Mouse (Mus musculus) adipose tissue, adult 10 weeks (tissue): ENCODE measurements around the gene Pram1. TPM values are rescaled to one million over a fixed set of nuclear protein-coding genes. Genes with fewer than 3 reads are reported as not detected.

Experiments
- polyA plus RNA-seq: library from polyadenylated mRNA; stranded (reverse); fragments of 350-450 nt; fragmentation: Illumina TruSeq; extraction: RNeasy Lipid Tissue Mini Kit (QIAGEN cat#74804); gene quantifications from one replicate; pipeline ENCODE4 v1.2.3, GENCODE M21; 2014; ENCODE audit warnings: low read depth, low replicate concordance

The Pram1 gene
- polyA plus RNA-seq = not detected

GRCm38 (mm10) chr17:33637516-33638276, at the start of gene Pram1:
Gene Pram1 (plus strand): TSS chr17:33638056.

DNA sequence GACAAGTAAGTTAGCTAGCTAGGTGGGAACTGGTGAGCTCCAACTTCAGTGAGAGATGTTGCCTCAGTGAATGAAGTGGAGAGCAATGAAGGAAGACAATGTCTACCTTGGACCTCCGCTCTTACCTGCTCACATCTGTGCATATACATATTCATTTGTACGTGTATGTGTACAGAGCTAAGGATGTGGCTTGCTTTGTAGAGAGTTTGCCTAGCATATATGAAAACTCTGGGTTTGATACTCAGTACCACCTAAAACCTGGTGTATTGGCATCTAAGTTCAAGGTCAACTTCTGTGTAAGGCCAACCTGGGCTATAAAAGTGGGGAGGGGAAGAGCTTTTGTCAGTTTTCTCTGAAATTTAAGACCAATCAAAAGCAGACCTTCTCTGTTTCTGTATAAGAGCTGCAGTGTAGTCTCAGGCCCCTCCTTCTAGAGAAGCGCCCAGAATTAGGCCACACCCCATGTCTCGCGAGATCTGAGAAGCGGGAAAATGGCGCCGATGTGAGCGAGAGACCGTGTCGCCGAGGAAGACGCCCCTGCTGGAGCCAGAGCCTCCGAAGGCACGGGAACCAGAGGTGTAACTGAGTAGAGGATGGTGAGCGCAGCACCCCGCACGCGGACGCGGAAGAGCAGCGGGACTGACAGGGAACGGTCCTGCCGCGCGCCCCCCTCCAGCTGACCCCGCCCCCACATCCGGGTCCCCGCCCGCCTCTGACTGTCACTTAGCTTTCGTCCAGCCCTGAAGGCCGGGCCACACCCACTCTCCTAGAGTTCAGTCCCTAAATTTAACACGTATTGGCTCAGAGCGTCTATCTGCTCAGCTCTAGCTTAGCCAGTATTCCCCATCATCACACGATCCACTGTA, 9.0 kb upstream of the Pram1 start, which contains the start of gene Zfp414:
Zfp414 (plus strand) TSS at position 470 of the 866 bp plus-strand sequence.

GRCm38 (mm10) chr17:33686760-33687159, 48.9 kb downstream of the Pram1 start, which contains the start of gene Hnrnpm:
Gene Hnrnpm (minus strand): TSS chr17:33686860.

Other genes starting within 250 kb of the Pram1 start
- 6.5 TPM for gene Zfp101, start 243.4 kb upstream of the Pram1 start, polyA plus RNA-seq
- gene Actl9, start 205.2 kb upstream of the Pram1 start, polyA plus RNA-seq = 13.2 TPM
- 36.4 TPM for gene Adamts10, start 113.9 kb upstream of the Pram1 start, polyA plus RNA-seq
- gene Myo1f, start 82.3 kb upstream of the Pram1 start, polyA plus RNA-seq = 7.1 TPM
- gene Zfp414, start 9.0 kb upstream of the Pram1 start, polyA plus RNA-seq = 39.7 TPM
- gene Hnrnpm, start 48.8 kb downstream of the Pram1 start, polyA plus RNA-seq = 128 TPM
- gene March2, start 80.6 kb downstream of the Pram1 start, polyA plus RNA-seq = 86.5 TPM
- 136 TPM for gene Rab11b, start 122.5 kb downstream of the Pram1 start, polyA plus RNA-seq
- 245 TPM for gene Angptl4, start 143.8 kb downstream of the Pram1 start, polyA plus RNA-seq
- gene Kank3, start 172.5 kb downstream of the Pram1 start, polyA plus RNA-seq = 91.1 TPM
- gene Rps28, start 186.5 kb downstream of the Pram1 start, polyA plus RNA-seq = 1,499 TPM
- 425 TPM for gene Ndufa7, start 186.5 kb downstream of the Pram1 start, polyA plus RNA-seq
- 72.7 TPM for gene Cd320, start 205.0 kb downstream of the Pram1 start, polyA plus RNA-seq
- not detected for gene Gm7029, start 235.8 kb downstream of the Pram1 start, polyA plus RNA-seq